Mouse (Mus musculus) myocyte (in vitro differentiated cells): ENCODE data around the gene Dennd4a.

Experiments used
- CEBPB ChIP-seq: IDR thresholded peaks from 2 replicates; pipeline ENCODE4 v1.6.1; 2011; ENCODE audit warnings: mild to moderate bottlenecking, moderate library complexity; ENCODE audit not compliant: poor library complexity, insufficient read depth, severe bottlenecking
- E2F4 ChIP-seq: IDR thresholded peaks from one replicate; pipeline ENCODE4 v1.6.1; 2011; ENCODE audit warnings: mild to moderate bottlenecking, control low read depth, moderate library complexity; ENCODE audit not compliant: insufficient read depth
- MAX ChIP-seq: IDR thresholded peaks from one replicate; pipeline ENCODE4 v1.6.1; 2011; ENCODE audit warnings: low read depth, mild to moderate bottlenecking, control low read depth
- MYOG ChIP-seq, 3 experiments: IDR thresholded peaks; one replicate each; pipeline ENCODE4 v1.6.1; 2011; ENCODE audit warnings: control low read depth in 2 of 3, low read depth in 2 of 3, mild to moderate bottlenecking in 2 of 3; ENCODE audit not compliant: insufficient read length in 2 of 3, control insufficient read depth in 1 of 3, insufficient read depth in 1 of 3
- POLR2A ChIP-seq: IDR thresholded peaks from one replicate; pipeline ENCODE4 v1.6.1; 2011; ENCODE audit warnings: low read depth, mild to moderate bottlenecking, control low read depth, moderate library complexity; ENCODE audit not compliant: insufficient read length
- POLR2AphosphoS2 ChIP-seq: IDR thresholded peaks from one replicate; pipeline ENCODE4 v1.6.1; 2011; ENCODE audit warnings: low read depth, control low read depth; ENCODE audit not compliant: insufficient read length
- TCF12 ChIP-seq: IDR thresholded peaks from one replicate; pipeline ENCODE4 v1.6.1; 2011; ENCODE audit warnings: mild to moderate bottlenecking, control low read depth; ENCODE audit not compliant: poor library complexity, insufficient read depth, severe bottlenecking
- USF1 ChIP-seq: IDR thresholded peaks from one replicate; pipeline ENCODE4 v1.6.1; 2011; ENCODE audit warnings: low read depth, mild to moderate bottlenecking, control low read depth, moderate library complexity

DNA sequence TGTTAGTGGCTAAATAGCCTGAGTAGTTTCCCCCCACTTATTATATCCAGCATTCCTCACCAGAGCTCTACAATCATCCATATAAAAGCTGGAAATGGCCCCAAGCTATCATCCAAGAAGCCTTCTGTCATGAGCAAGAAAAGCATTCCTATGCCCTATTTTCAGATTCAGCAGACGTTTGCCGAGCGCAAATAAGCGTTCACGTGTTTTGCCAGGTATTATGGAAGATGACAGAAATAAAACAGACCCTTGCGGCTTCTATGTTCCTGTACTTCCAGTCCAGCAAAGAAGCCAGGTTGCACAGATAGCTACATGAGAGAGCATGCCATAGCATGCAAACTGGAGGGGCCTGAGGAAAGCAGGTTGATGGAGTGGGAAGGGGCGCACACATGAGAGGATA, 23.1 kb upstream of the Dennd4a start:
- no peak for TF ChIP-seq TCF12
- TF ChIP-seq POLR2A: no peak
- no peak for TF ChIP-seq USF1
- TF ChIP-seq MAX: no peak
- TF ChIP-seq E2F4: no peak
- TF ChIP-seq POLR2AphosphoS2: no peak
- no peak for TF ChIP-seq MYOG (IDR thresholded peaks at IDR 0.05; ENCODE audit: control insufficient read depth in 1 of 3, insufficient read depth in 1 of 3, insufficient read length in 2 of 3, low read depth in 2 of 3)
- TF ChIP-seq CEBPB: no peak
